Mouse (Mus musculus) limb, embryonic 11.5 days (tissue): Measurements from ENCODE around the gene Tmem269. TPM values are rescaled to one million over a fixed set of nuclear protein-coding genes. Genes with fewer than 3 reads are reported as not detected.
A peak's percentile ranks its signal among the peaks of the same experiment; 100 is the strongest.

Source experiments
- ATAC-seq: fragments of 200-750 bp; cut with Nextera tagmentation; 2 replicates; pipeline ENCODE4 v1.8.0; 2017; ENCODE audit warnings: low read depth; ENCODE audit not compliant: insufficient number of reproducible peaks, low FRiP score, low TSS enrichment
- DNase-seq: peaks from one replicate; pipeline ENCODE4 v3.0.0-alpha.2; 2015; ENCODE audit warnings: low spot score
- H3K27ac ChIP-seq: fragments of 300-500 bp; sonication (generic); replicated peaks from 2 replicates; pipeline ENCODE4 v1.5.1; 2014; ENCODE audit warnings: low read depth, mild to moderate bottlenecking, low read length
- H3K27me3 ChIP-seq: fragments of 300-500 bp; sonication (generic); 2 replicates; pipeline ENCODE4 v1.6.1; 2014; ENCODE audit warnings: mild to moderate bottlenecking, low read length, mixed read lengths; ENCODE audit not compliant: control insufficient read depth, insufficient read depth
- H3K36me3 ChIP-seq: fragments of 300-500 bp; sonication (generic); 2 replicates; pipeline ENCODE4 v1.6.1; 2014; ENCODE audit warnings: mild to moderate bottlenecking, low read length, moderate library complexity, mixed read lengths; ENCODE audit not compliant: control insufficient read depth, insufficient read depth
- H3K4me1 ChIP-seq: fragments of 300-500 bp; sonication (generic); 2 replicates; pipeline ENCODE4 v1.6.1; 2014; ENCODE audit warnings: low read length, mixed read lengths; ENCODE audit not compliant: control insufficient read depth, insufficient read depth
- H3K4me2 ChIP-seq: fragments of 300-500 bp; sonication (generic); 2 replicates; pipeline ENCODE4 v1.6.1; 2014; ENCODE audit warnings: low read depth, mild to moderate bottlenecking, moderate library complexity; ENCODE audit not compliant: severe bottlenecking
- H3K4me3 ChIP-seq: fragments of 300-500 bp; sonication (generic); 2 replicates; pipeline ENCODE4 v1.5.1; 2014; ENCODE audit warnings: low read depth, low read length
- H3K9ac ChIP-seq: fragments of 300-500 bp; sonication (generic); 2 replicates; pipeline ENCODE4 v1.6.1; 2014; ENCODE audit warnings: mild to moderate bottlenecking, low read length
- H3K9me3 ChIP-seq: fragments of 300-500 bp; sonication (generic); 2 replicates; pipeline ENCODE4 v1.6.1; 2016; ENCODE audit warnings: low read length; ENCODE audit not compliant: control insufficient read depth
- WGBS: fragments of 180-500 bp; shearing (Covaris S2); extraction: QIAGEN DNeasy Blood & Tissue Kit; methylation state at CpG from one replicate; pipeline ENCODE4 v1.1.7; 2014; 5-methylcytosine and 5-hydroxymethylcytosine counted together
- polyA plus RNA-seq: library from polyadenylated mRNA; unstranded; fragments of >200 nt; fragmentation: Nextera tagmentation; extraction: Ambion mirVana; gene quantifications from 2 replicates; pipeline ENCODE4 v1.2.1, GENCODE M21; 2014

Tmem269 gene
- polyA plus RNA-seq, 1 experiment from 2014 or later = not detected

- ATAC-seq (peak; percentile 93), DNase-seq (peak; percentile 95)
- Histone ChIP-seq H3K27ac (no peak within 1 kb of the TSS), H3K9me3 (no peaks in the 10 kb centered on the region), H3K4me1 (0 out of 2 replicates have a peak, but pooled peaks cover 2% of the 10 kb centered on the region), H3K9ac (peak within 1 kb of the TSS; percentile 75), H3K36me3 (no peaks in the 10 kb centered on the region), H3K27me3 (no peaks in the 10 kb centered on the region), H3K4me3 (peak within 1 kb of the TSS; percentile 59), H3K4me2 (peak within 1 kb of the TSS; percentile 54)
- WGBS = under 1% methylated on average over 41 of the region's 47 CpGs
Observed at GRCm38 (mm10) chr4:119194909-119195581, 23.0 kb downstream of the Tmem269 start, which contains the start of gene Svbp. Gene Svbp (plus strand): TSS chr4:119195306.

- WGBS = 89% methylated on average over 4 of the region's 4 CpGs
- no peaks in the 10 kb centered on the region for H3K9me3 ChIP-seq
- no peak overlapping the region for H3K4me3 ChIP-seq
- 0 out of 2 replicates have a peak, but pooled peaks cover 2% of the 10 kb centered on the region for H3K4me1 ChIP-seq
- H3K27ac ChIP-seq = no peak overlapping the region
- no peak for ATAC-seq
- DNase-seq = no peak
- H3K27me3 ChIP-seq = no peaks in the 10 kb centered on the region
- H3K9ac ChIP-seq = no peak overlapping the region
- H3K36me3 ChIP-seq = no peaks in the 10 kb centered on the region
- no peak overlapping the region for H3K4me2 ChIP-seq
Observed at GRCm38 (mm10) chr4:119192757-119193156, 25.3 kb downstream of the Tmem269 start.

- Histone ChIP-seq H3K4me3 (no peak overlapping the region), H3K9me3 (no peaks in the 10 kb centered on the region), H3K4me2 (no peak overlapping the region), H3K27ac (no peak overlapping the region), H3K27me3 (no peaks in the 10 kb centered on the region), H3K4me1 (no peaks in the 10 kb centered on the region), H3K36me3 (no peaks in the 10 kb centered on the region), H3K9ac (no peak overlapping the region)
- 71% methylated on average over 3 of the region's 3 CpGs for WGBS
- ATAC-seq (no peak), DNase-seq (no peak)
Observed at GRCm38 (mm10) chr4:119191273-119191672, 26.7 kb downstream of the Tmem269 start.

- Histone ChIP-seq H3K27ac (no peak overlapping the region), H3K9me3 (no peaks in the 10 kb centered on the region), H3K9ac (no peak overlapping the region), H3K36me3 (no peaks in the 10 kb centered on the region), H3K4me3 (no peak overlapping the region), H3K4me2 (no peak overlapping the region), H3K27me3 (no peaks in the 10 kb centered on the region), H3K4me1 (no peaks in the 10 kb centered on the region)
- DNase-seq = no peak
- 80% methylated on average over 8 of the region's 8 CpGs for WGBS
- ATAC-seq = no peak
Observed at GRCm38 (mm10) chr4:119190618-119191017, 27.4 kb downstream of the Tmem269 start.

GRCm38 (mm10) chr4:119189864-119190263 lies 28.2 kb downstream of the Tmem269 start, which contains the start of gene Ermap:
Gene Ermap (minus strand): TSS chr4:119190011.
- no peak within 1 kb of the TSS for H3K9ac ChIP-seq
- no peaks in the 10 kb centered on the region for H3K36me3 ChIP-seq
- no peaks in the 10 kb centered on the region for H3K4me1 ChIP-seq
- no peak within 1 kb of the TSS for H3K27ac ChIP-seq
- 68% methylated on average over 6 of the region's 6 CpGs for WGBS
- ATAC-seq = no peak
- no peak for DNase-seq
- H3K9me3 ChIP-seq = no peaks in the 10 kb centered on the region
- no peaks in the 10 kb centered on the region for H3K27me3 ChIP-seq
- no peak within 1 kb of the TSS for H3K4me2 ChIP-seq
- no peak within 1 kb of the TSS for H3K4me3 ChIP-seq

GRCm38 (mm10) chr4:119189392-119189791 lies 28.6 kb downstream of the Tmem269 start:
- no peak overlapping the region for H3K27ac ChIP-seq
- H3K4me3 ChIP-seq = no peak overlapping the region
- 82% methylated on average over 6 of the region's 6 CpGs for WGBS
- H3K27me3 ChIP-seq = no peaks in the 10 kb centered on the region
- H3K4me1 ChIP-seq = no peaks in the 10 kb centered on the region
- H3K9ac ChIP-seq = no peak overlapping the region
- H3K9me3 ChIP-seq = no peaks in the 10 kb centered on the region
- H3K4me2 ChIP-seq = no peak overlapping the region
- DNase-seq = no peak
- no peak for ATAC-seq
- no peaks in the 10 kb centered on the region for H3K36me3 ChIP-seq

- H3K9me3 ChIP-seq = no peaks in the 10 kb centered on the region
- H3K4me1 ChIP-seq = no peaks in the 10 kb centered on the region
- ATAC-seq = no peak
- H3K27me3 ChIP-seq = no peaks in the 10 kb centered on the region
- H3K27ac ChIP-seq = no peak overlapping the region
- no peak for DNase-seq
- H3K4me2 ChIP-seq = no peak overlapping the region
- WGBS = 58% methylated on average over 11 of the region's 11 CpGs
- H3K36me3 ChIP-seq = no peaks in the 10 kb centered on the region
- no peak overlapping the region for H3K9ac ChIP-seq
- H3K4me3 ChIP-seq = no peak overlapping the region
Observed at GRCm38 (mm10) chr4:119188060-119188785, 29.8 kb downstream of the Tmem269 start.

- H3K9me3 ChIP-seq = no peaks in the 10 kb centered on the region
- WGBS = 78% methylated on average over 4 of the region's 4 CpGs
- ATAC-seq (no peak), DNase-seq (no peak)
- no peaks in the 10 kb centered on the region for H3K4me1 ChIP-seq
- H3K9ac ChIP-seq = no peak overlapping the region
- no peak overlapping the region for H3K27ac ChIP-seq
- H3K4me3 ChIP-seq = no peak overlapping the region
- H3K27me3 ChIP-seq = no peaks in the 10 kb centered on the region
- H3K4me2 ChIP-seq = no peak overlapping the region
- no peaks in the 10 kb centered on the region for H3K36me3 ChIP-seq
Observed at GRCm38 (mm10) chr4:119185771-119186170, 32.2 kb downstream of the Tmem269 start.
